Comparison of ENCODE assay signal across 8 mouse cellular contexts in the genomic region with DNA sequence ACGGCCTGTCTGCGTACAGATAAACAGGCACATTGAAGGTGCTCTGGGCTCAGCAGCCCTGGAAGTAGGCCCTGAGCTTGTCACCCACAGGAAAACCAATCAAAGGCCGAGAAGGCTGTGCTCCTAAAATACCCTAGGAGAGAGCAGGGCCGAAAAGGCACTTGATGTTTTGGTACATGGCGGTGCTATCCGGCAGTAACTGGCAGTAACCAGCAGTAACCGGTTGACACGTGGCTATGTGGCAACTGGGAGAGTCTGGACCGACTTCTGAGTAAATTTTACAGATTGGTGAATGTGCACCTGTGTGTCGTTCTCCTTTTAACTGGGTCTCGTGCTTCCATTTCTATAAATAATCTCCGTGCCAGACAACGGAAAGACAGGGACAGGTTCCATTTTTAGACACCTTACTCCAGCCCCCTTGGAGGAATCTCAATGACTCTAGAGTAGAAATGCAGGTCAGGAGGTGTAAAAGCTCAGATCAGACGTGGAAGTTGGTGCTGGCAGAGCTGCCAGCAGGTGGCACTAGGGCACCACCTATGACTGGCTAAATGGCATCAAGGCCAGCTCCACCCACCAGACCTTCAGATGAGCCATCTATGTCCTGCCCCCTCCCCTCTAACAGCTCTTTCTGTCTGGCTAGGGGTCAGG.
DNase-seq lines count a peak whose midpoint lies in the region; ATAC-seq and TF ChIP-seq lines count a peak whose summit lies in the region.

No protein-coding gene starts in this region.

- no peaks in the 10 kb centered on the region for H3K36me3 ChIP-seq in embryonic facial prominence, embryonic 15.5 days
- H3K36me3 ChIP-seq in heart, embryonic 12.5 days = no peaks in the 10 kb centered on the region

- WGBS in bone marrow, adult 2 months = 70% methylated on average over 14 of the region's 14 CpGs
- 59% methylated on average over 14 of the region's 14 CpGs for WGBS in embryonic facial prominence, embryonic 15.5 days
- WGBS in heart, embryonic 12.5 days = 29% methylated on average over 14 of the region's 14 CpGs

- TF ChIP-seq POLR2A in bone marrow, adult 2 months (IDR thresholded peaks at IDR 0.05; ENCODE audit: borderline replicate concordance, control insufficient read depth, low read depth, low read length) = no peak

- 0 out of 2 replicates have a peak, but pooled peaks have one; percentile 27 for ATAC-seq in embryonic facial prominence, embryonic 15.5 days (ENCODE audit: insufficient number of reproducible peaks, low FRiP score, low TSS enrichment, low read depth)
- ATAC-seq in heart, embryonic 12.5 days (ENCODE audit: insufficient number of reproducible peaks, low FRiP score) = peak; percentile 63
- peak; percentile 77 for ATAC-seq in megakaryocyte, adult 5-6 weeks (ENCODE audit: poor library complexity, severe bottlenecking)

- peak in 1 of 2 experiments; percentile 66 for DNase-seq in layer of hippocampus, adult 2 months (ENCODE audit: low spot score in 2 of 2)
- no peak for DNase-seq in layer of hippocampus, adult 9-11 months
- peak; percentile 83 for DNase-seq in kidney, postnatal 10 days
- DNase-seq in skeletal muscle tissue, adult 2 months (ENCODE audit: low read depth, low spot score) = peak; percentile 44

- peak overlapping the region; percentile 28; the same call in 1 of the 2 replicates for H3K27ac ChIP-seq in layer of hippocampus, adult 2 months
- H3K27ac ChIP-seq in bone marrow, adult 2 months (ENCODE audit: control insufficient read depth, insufficient read depth, low read depth, low read length, poor library complexity) = no peak overlapping the region
- no peak overlapping the region for H3K27ac ChIP-seq in embryonic facial prominence, embryonic 15.5 days (replicated peaks)
- H3K27ac ChIP-seq in heart, embryonic 12.5 days (ENCODE audit: poor library complexity, severe bottlenecking) = peak overlapping the region; percentile 80

- no peak overlapping the region for H3K4me3 ChIP-seq in layer of hippocampus, adult 2 months
- no peak overlapping the region for H3K4me3 ChIP-seq in bone marrow, adult 2 months (replicated peaks; ENCODE audit: control insufficient read depth, low read depth, low read length)
- H3K4me3 ChIP-seq in embryonic facial prominence, embryonic 15.5 days (replicated peaks) = no peak overlapping the region
- H3K4me3 ChIP-seq in heart, embryonic 12.5 days = no peak overlapping the region

- no peaks in the 10 kb centered on the region for H3K4me1 ChIP-seq in bone marrow, adult 2 months (ENCODE audit: control insufficient read depth, insufficient read depth, low read length)
- no peaks in the 10 kb centered on the region for H3K4me1 ChIP-seq in embryonic facial prominence, embryonic 15.5 days
- peaks cover 5% of the 10 kb centered on the region; the same call in 1 of the 2 replicates for H3K4me1 ChIP-seq in heart, embryonic 12.5 days (replicated peaks)

- no peaks in the 10 kb centered on the region for H3K9me3 ChIP-seq in embryonic facial prominence, embryonic 15.5 days (replicated peaks)
- no peaks in the 10 kb centered on the region for H3K9me3 ChIP-seq in heart, embryonic 12.5 days (replicated peaks)

- TF ChIP-seq CTCF in layer of hippocampus, adult 2 months (conservative IDR thresholded peaks at IDR 0.05) = peak; percentile 89
- TF ChIP-seq CTCF in bone marrow, adult 2 months (IDR thresholded peaks at IDR 0.05; ENCODE audit: control insufficient read depth, insufficient read depth, low read length) = peak; percentile 83

- H3K27me3 ChIP-seq in embryonic facial prominence, embryonic 15.5 days = no peaks in the 10 kb centered on the region; the same call in 1 of the 2 replicates
- H3K27me3 ChIP-seq in heart, embryonic 12.5 days (replicated peaks) = no peaks in the 10 kb centered on the region

- H3K4me2 ChIP-seq in embryonic facial prominence, embryonic 15.5 days (replicated peaks) = no peak overlapping the region
- peak overlapping the region; percentile 54 for H3K4me2 ChIP-seq in heart, embryonic 12.5 days

- H3K9ac ChIP-seq in embryonic facial prominence, embryonic 15.5 days = no peak overlapping the region
- 0 out of 2 replicates have a peak overlapping the region, but pooled peaks have one; percentile 14 for H3K9ac ChIP-seq in heart, embryonic 12.5 days

Comparison
In these comparisons a context has a peak if more than half of its experiments do, and no peak if none do; other contexts are left out.
1. H3K27ac ChIP-seq: peak in layer of hippocampus, adult 2 months (single experiment) and heart, embryonic 12.5 days (single experiment); none in bone marrow, adult 2 months (single experiment) and embryonic facial prominence, embryonic 15.5 days (single experiment).
2. ATAC-seq: peak in every context shown above with its lines; median percentile 77 in megakaryocyte, adult 5-6 weeks; 63 in heart, embryonic 12.5 days; 27 in embryonic facial prominence, embryonic 15.5 days.